Mouse (Mus musculus): ENCODE measurements around the gene Nt5c. TPM values are rescaled to one million over a fixed set of nuclear protein-coding genes. Genes with fewer than 3 reads are reported as not detected.
"Not testable (repeated sequence)": the region's sequence is repeated elsewhere in the genome, so short reads cannot be mapped to it uniquely, and the experiment has no call there.

Nt5c gene
- polyA plus RNA-seq, 1 experiment from 2014 or later = 76.0 TPM

- Histone ChIP-seq H3K4me2 (no peak overlapping the region), H3K9ac (no peak overlapping the region), H3K36me3 (ENCODE audit: insufficient read depth) (no peaks in the 10 kb centered on the region), H3K4me3 (ENCODE audit: low read depth, low read length) (no peak overlapping the region), H3K27ac (ENCODE audit: low read depth) (no peak overlapping the region), H3K27me3 (ENCODE audit: insufficient read depth, low read length) (no peaks in the 10 kb centered on the region), H3K4me1 (ENCODE audit: insufficient read depth) (peaks cover 7% of the 10 kb centered on the region), H3K9me3 (ENCODE audit: low read depth, low read length) (no peaks in the 10 kb centered on the region)
- TF ChIP-seq CTCF (IDR thresholded peaks at IDR 0.05; ENCODE audit: low read depth) = no peak
- DNase-seq (no peak), ATAC-seq (ENCODE audit: insufficient read depth) (no peak)
- WGBS = 83% methylated on average over 9 of the region's 9 CpGs
These were observed 13.2 kb downstream of the Nt5c start for GRCm38 (mm10) chr11:115478296-115478938.

- H3K9ac ChIP-seq = not testable (repeated sequence)
- H3K4me2 ChIP-seq = 0 out of 2 replicates have a peak overlapping the region, but pooled peaks have one; percentile 83
These were observed 14.3 kb downstream of the Nt5c start for GRCm38 (mm10) chr11:115477388-115477787.

GRCm38 (mm10) chr11:115476630-115477029, 15.0 kb downstream of the Nt5c start:
- not testable (repeated sequence) for ATAC-seq (ENCODE audit: insufficient read depth); H3K36me3 ChIP-seq (ENCODE audit: insufficient read depth); DNase-seq; H3K27ac ChIP-seq (ENCODE audit: low read depth); H3K9me3 ChIP-seq (ENCODE audit: low read depth, low read length); H3K4me1 ChIP-seq (ENCODE audit: insufficient read depth); H3K9ac ChIP-seq; H3K27me3 ChIP-seq (ENCODE audit: insufficient read depth, low read length)
- WGBS = 77% methylated on average over 4 of the region's 4 CpGs
- Histone ChIP-seq H3K4me3 (ENCODE audit: low read depth, low read length) (peak overlapping the region; percentile 70), H3K4me2 (peak overlapping the region; percentile 83)

More at GRCm38 (mm10) chr11:115477388-115477787, 14.3 kb downstream of the Nt5c start:
- not testable (repeated sequence) for H3K27me3 ChIP-seq (ENCODE audit: insufficient read depth, low read length); H3K9me3 ChIP-seq (ENCODE audit: low read depth, low read length); H3K4me3 ChIP-seq (ENCODE audit: low read depth, low read length); H3K27ac ChIP-seq (ENCODE audit: low read depth); H3K36me3 ChIP-seq (ENCODE audit: insufficient read depth); H3K4me1 ChIP-seq (ENCODE audit: insufficient read depth); DNase-seq; ATAC-seq (ENCODE audit: insufficient read depth)
- 77% methylated on average over 7 of the region's 7 CpGs for WGBS

- Histone ChIP-seq H3K4me1 (ENCODE audit: insufficient read depth) (peaks cover 7% of the 10 kb centered on the region), H3K27ac (ENCODE audit: low read depth) (no peak overlapping the region), H3K4me2 (peak overlapping the region; percentile 83), H3K27me3 (ENCODE audit: insufficient read depth, low read length) (no peaks in the 10 kb centered on the region), H3K9ac (peak overlapping the region; percentile 66), H3K4me3 (ENCODE audit: low read depth, low read length) (peak overlapping the region; percentile 70), H3K36me3 (ENCODE audit: insufficient read depth) (no peaks in the 10 kb centered on the region), H3K9me3 (ENCODE audit: low read depth, low read length) (no peaks in the 10 kb centered on the region)
- ATAC-seq (ENCODE audit: insufficient read depth) (peak; percentile 7), DNase-seq (no peak)
- 4% methylated on average over 28 of the region's 28 CpGs for WGBS
- TF ChIP-seq CTCF (IDR thresholded peaks at IDR 0.05; ENCODE audit: low read depth) = no peak
These were observed 15.9 kb downstream of the Nt5c start for GRCm38 (mm10) chr11:115475758-115476237.

- H3K36me3 ChIP-seq (ENCODE audit: insufficient read depth) = no peaks in the 10 kb centered on the region
- under 1% methylated on average over 26 of the region's 26 CpGs for WGBS
- no peak for TF ChIP-seq CTCF (IDR thresholded peaks at IDR 0.05; ENCODE audit: low read depth)
These were observed 16.5 kb downstream of the Nt5c start, which contains the start of gene Armc7 for GRCm38 (mm10) chr11:115475025-115475757. Gene Armc7 (plus strand): TSS chr11:115475667.

GRCm38 (mm10) chr11:115473626-115474275, 17.9 kb downstream of the Nt5c start:
- Histone ChIP-seq H3K4me1 (ENCODE audit: insufficient read depth) (peaks cover 7% of the 10 kb centered on the region), H3K9ac (0 out of 2 replicates have a peak overlapping the region, but pooled peaks have one; percentile 15), H3K9me3 (ENCODE audit: low read depth, low read length) (no peaks in the 10 kb centered on the region), H3K4me2 (peak overlapping the region; percentile 39; the same call in 1 of the 2 replicates), H3K4me3 (ENCODE audit: low read depth, low read length) (0 out of 2 replicates have a peak overlapping the region, but pooled peaks have one; percentile 4), H3K27me3 (ENCODE audit: insufficient read depth, low read length) (no peaks in the 10 kb centered on the region), H3K36me3 (ENCODE audit: insufficient read depth) (no peaks in the 10 kb centered on the region), H3K27ac (ENCODE audit: low read depth) (peak overlapping the region; percentile 75)
- 10% methylated on average over 15 of the region's 15 CpGs for WGBS
- DNase-seq = peak; percentile 99
- TF ChIP-seq CTCF (IDR thresholded peaks at IDR 0.05; ENCODE audit: low read depth) = peak; percentile 99
- ATAC-seq (ENCODE audit: insufficient read depth) = peak; percentile 43

More at GRCm38 (mm10) chr11:115475025-115475757, 16.5 kb downstream of the Nt5c start, which contains the start of gene Armc7:
- ATAC-seq (ENCODE audit: insufficient read depth) (peak; percentile 97), DNase-seq (peak; percentile 99)
- H3K9me3 ChIP-seq (ENCODE audit: low read depth, low read length) = no peaks in the 10 kb centered on the region
- H3K4me1 ChIP-seq (ENCODE audit: insufficient read depth) = peaks cover 7% of the 10 kb centered on the region
- peak within 1 kb of the TSS; percentile 70 for H3K4me3 ChIP-seq (ENCODE audit: low read depth, low read length)
- H3K27ac ChIP-seq (ENCODE audit: low read depth) = peak within 1 kb of the TSS; percentile 77
- no peaks in the 10 kb centered on the region for H3K27me3 ChIP-seq (ENCODE audit: insufficient read depth, low read length)
- H3K9ac ChIP-seq = peak within 1 kb of the TSS; percentile 66
- H3K4me2 ChIP-seq = peak within 1 kb of the TSS; percentile 83
